Mouse (Mus musculus): ENCODE results near the gene Bcan. TPM values are rescaled to one million over a fixed set of nuclear protein-coding genes. Genes with fewer than 3 reads are reported as not detected.

The Bcan gene
- polyA plus RNA-seq, 1 experiment from 2014 or later = not detected

- no peak for TF ChIP-seq CTCF (IDR thresholded peaks at IDR 0.05; ENCODE audit: low read depth)
- no peak for TF ChIP-seq EP300 (IDR thresholded peaks at IDR 0.05; ENCODE audit: low read depth)
- Histone ChIP-seq H3K36me3 (replicated peaks; ENCODE audit: insufficient read depth, low read length) (no peaks in the 10 kb centered on the region), H3K4me1 (ENCODE audit: insufficient read depth) (peaks cover 20% of the 10 kb centered on the region), H3K27me3 (ENCODE audit: insufficient read depth, low read length) (peaks cover 7% of the 10 kb centered on the region; the same call in 1 of the 2 replicates), H3K9ac (replicated peaks) (no peak overlapping the region), H3K4me2 (ENCODE audit: low read depth, low read length) (no peak overlapping the region), H3K4me3 (ENCODE audit: low read depth, low read length) (no peak overlapping the region), H3K27ac (ENCODE audit: low read depth) (no peak overlapping the region), H3K9me3 (ENCODE audit: low read length) (no peaks in the 10 kb centered on the region)
- 65% methylated on average over 5 of the region's 5 CpGs for WGBS (ENCODE audit: insufficient replicate concordance)
- DNase-seq (no peak), ATAC-seq (no peak)
These were observed 20.5 kb downstream of the Bcan start for GRCm38 (mm10) chr3:87979493-87979892.

- Histone ChIP-seq H3K4me3 (ENCODE audit: low read depth, low read length) (no peak overlapping the region), H3K9me3 (ENCODE audit: low read length) (no peaks in the 10 kb centered on the region), H3K9ac (replicated peaks) (no peak overlapping the region), H3K27me3 (ENCODE audit: insufficient read depth, low read length) (peaks cover 52% of the 10 kb centered on the region), H3K4me1 (ENCODE audit: insufficient read depth) (peaks cover 13% of the 10 kb centered on the region), H3K27ac (ENCODE audit: low read depth) (no peak overlapping the region), H3K4me2 (ENCODE audit: low read depth, low read length) (no peak overlapping the region), H3K36me3 (replicated peaks; ENCODE audit: insufficient read depth, low read length) (no peaks in the 10 kb centered on the region)
- ATAC-seq (no peak), DNase-seq (no peak)
- no peak for TF ChIP-seq EP300 (IDR thresholded peaks at IDR 0.05; ENCODE audit: low read depth)
- no peak for TF ChIP-seq CTCF (IDR thresholded peaks at IDR 0.05; ENCODE audit: low read depth)
- WGBS (ENCODE audit: insufficient replicate concordance) = 62% methylated on average over 12 of the region's 12 CpGs
These were observed 25.5 kb downstream of the Bcan start for GRCm38 (mm10) chr3:87974381-87974987.

- Histone ChIP-seq H3K27ac (ENCODE audit: low read depth) (no peak overlapping the region), H3K36me3 (replicated peaks; ENCODE audit: insufficient read depth, low read length) (no peaks in the 10 kb centered on the region), H3K9me3 (ENCODE audit: low read length) (no peaks in the 10 kb centered on the region), H3K4me1 (ENCODE audit: insufficient read depth) (peaks cover 13% of the 10 kb centered on the region), H3K4me2 (ENCODE audit: low read depth, low read length) (no peak overlapping the region), H3K9ac (replicated peaks) (no peak overlapping the region), H3K27me3 (ENCODE audit: insufficient read depth, low read length) (peaks cover 52% of the 10 kb centered on the region), H3K4me3 (ENCODE audit: low read depth, low read length) (no peak overlapping the region)
- ATAC-seq = no peak
- WGBS (ENCODE audit: insufficient replicate concordance) = 65% methylated on average over 14 of the region's 14 CpGs
- no peak for DNase-seq
- TF ChIP-seq EP300 (IDR thresholded peaks at IDR 0.05; ENCODE audit: low read depth) (no peak), CTCF (IDR thresholded peaks at IDR 0.05; ENCODE audit: low read depth) (no peak)
These were observed 26.2 kb downstream of the Bcan start for GRCm38 (mm10) chr3:87973593-87974380.

GRCm38 (mm10) chr3:87972776-87973175 lies 27.3 kb downstream of the Bcan start:
- no peak for DNase-seq
- Histone ChIP-seq H3K9ac (replicated peaks) (no peak overlapping the region), H3K4me3 (ENCODE audit: low read depth, low read length) (no peak overlapping the region), H3K4me1 (ENCODE audit: insufficient read depth) (peaks cover 13% of the 10 kb centered on the region), H3K4me2 (ENCODE audit: low read depth, low read length) (peak overlapping the region; percentile 66), H3K36me3 (replicated peaks; ENCODE audit: insufficient read depth, low read length) (no peaks in the 10 kb centered on the region), H3K9me3 (ENCODE audit: low read length) (no peaks in the 10 kb centered on the region), H3K27ac (ENCODE audit: low read depth) (no peak overlapping the region), H3K27me3 (ENCODE audit: insufficient read depth, low read length) (peaks cover 56% of the 10 kb centered on the region)
- 36% methylated on average over 5 of the region's 5 CpGs for WGBS (ENCODE audit: insufficient replicate concordance)
- ATAC-seq = no peak
- no peak for TF ChIP-seq CTCF (IDR thresholded peaks at IDR 0.05; ENCODE audit: low read depth)
- no peak for TF ChIP-seq EP300 (IDR thresholded peaks at IDR 0.05; ENCODE audit: low read depth)

- Histone ChIP-seq H3K4me3 (ENCODE audit: low read depth, low read length) (peak overlapping the region; percentile 42; the same call in 1 of the 2 replicates), H3K27ac (ENCODE audit: low read depth) (no peak overlapping the region), H3K9ac (replicated peaks) (no peak overlapping the region), H3K36me3 (replicated peaks; ENCODE audit: insufficient read depth, low read length) (no peaks in the 10 kb centered on the region), H3K27me3 (ENCODE audit: insufficient read depth, low read length) (peaks cover 56% of the 10 kb centered on the region), H3K9me3 (ENCODE audit: low read length) (no peaks in the 10 kb centered on the region), H3K4me1 (ENCODE audit: insufficient read depth) (peaks cover 13% of the 10 kb centered on the region), H3K4me2 (ENCODE audit: low read depth, low read length) (peak overlapping the region; percentile 66)
- WGBS (ENCODE audit: insufficient replicate concordance) = 33% methylated on average over 8 of the region's 8 CpGs
- ATAC-seq (no peak), DNase-seq (no peak)
- TF ChIP-seq CTCF (IDR thresholded peaks at IDR 0.05; ENCODE audit: low read depth) = no peak
- no peak for TF ChIP-seq EP300 (IDR thresholded peaks at IDR 0.05; ENCODE audit: low read depth)
These were observed 27.8 kb downstream of the Bcan start for GRCm38 (mm10) chr3:87972203-87972664.

GRCm38 (mm10) chr3:87971489-87972202 lies 28.4 kb downstream of the Bcan start:
- H3K4me3 ChIP-seq (ENCODE audit: low read depth, low read length) = peak overlapping the region; percentile 42

More at GRCm38 (mm10) chr3:87971489-87972202, 28.4 kb downstream of the Bcan start:
- no peak; the same call in 1 of the 2 replicates for ATAC-seq
- TF ChIP-seq CTCF (IDR thresholded peaks at IDR 0.05; ENCODE audit: low read depth) (no peak), EP300 (IDR thresholded peaks at IDR 0.05; ENCODE audit: low read depth) (no peak)
- no peaks in the 10 kb centered on the region for H3K9me3 ChIP-seq (ENCODE audit: low read length)
- no peak overlapping the region for H3K27ac ChIP-seq (ENCODE audit: low read depth)
- 1% methylated on average over 43 of the region's 60 CpGs for WGBS (ENCODE audit: insufficient replicate concordance)
- no peak for DNase-seq
- no peaks in the 10 kb centered on the region for H3K36me3 ChIP-seq (replicated peaks; ENCODE audit: insufficient read depth, low read length)
- peaks cover 13% of the 10 kb centered on the region for H3K4me1 ChIP-seq (ENCODE audit: insufficient read depth)
- H3K9ac ChIP-seq (replicated peaks) = no peak overlapping the region; the same call in 1 of the 2 replicates
- H3K27me3 ChIP-seq (ENCODE audit: insufficient read depth, low read length) = peaks cover 56% of the 10 kb centered on the region
- H3K4me2 ChIP-seq (ENCODE audit: low read depth, low read length) = peak overlapping the region; percentile 66

Measured in liver, postnatal 0 days (tissue).